ENCODE assay signal across 8 mouse cellular contexts in genomic region chr9:99662406-99662805, GRCm38 (mm10). TPM values are rescaled to one million over a fixed set of nuclear protein-coding genes. Genes with fewer than 3 reads are reported as not detected.
DNase-seq lines count a peak whose midpoint lies in the region; ATAC-seq and TF ChIP-seq lines count a peak whose summit lies in the region.

No protein-coding gene starts in this region.

- WGBS in kidney, embryonic 15.5 days = 28% methylated on average over 7 of the region's 7 CpGs
- WGBS in cerebellum, adult 2 months = 19% methylated on average over 7 of the region's 7 CpGs
- 19% methylated on average over 7 of the region's 7 CpGs for WGBS in hindbrain, postnatal 0 days
- WGBS in midbrain, embryonic 14.5 days = 27% methylated on average over 7 of the region's 7 CpGs

- DNase-seq in kidney, adult 11 months = peak; percentile 68
- peak; percentile 46 to 63 for DNase-seq in cerebellum, adult 2 months
- DNase-seq in frontal cortex, adult 2 months (ENCODE audit: extremely low spot score in 1 of 2, low spot score in 1 of 2) = peak; percentile 45 to 82
- DNase-seq in hindbrain, postnatal 0 days (ENCODE audit: low spot score) = peak; percentile 92
- peak; percentile 51 to 66 for DNase-seq in left cerebral cortex, adult 8-10 months (ENCODE audit: low spot score in 2 of 2)
- DNase-seq in midbrain, embryonic 14.5 days = peak; percentile 93
- peak; percentile 38 for DNase-seq in splenic B cell, adult 2 months (ENCODE audit: low read depth, low spot score)

- TF ChIP-seq POLR2A in cerebellum, adult 2 months (IDR thresholded peaks at IDR 0.05; ENCODE audit: borderline replicate concordance, insufficient read depth, low read length) = no peak

- no peak overlapping the region for H3K4me2 ChIP-seq in kidney, embryonic 15.5 days
- H3K4me2 ChIP-seq in hindbrain, postnatal 0 days (ENCODE audit: low read depth, low read length) = 0 out of 2 replicates have a peak overlapping the region, but pooled peaks have one; percentile 27
- H3K4me2 ChIP-seq in midbrain, embryonic 14.5 days (ENCODE audit: low read length) = 0 out of 2 replicates have a peak overlapping the region, but pooled peaks have one; percentile 11

- no peaks in the 10 kb centered on the region for H3K27me3 ChIP-seq in kidney, embryonic 15.5 days
- H3K27me3 ChIP-seq in cerebellum, adult 2 months (ENCODE audit: control insufficient read depth, insufficient read depth, low read length) = no peaks in the 10 kb centered on the region
- H3K27me3 ChIP-seq in hindbrain, postnatal 0 days (ENCODE audit: insufficient read depth, low read length) = no peaks in the 10 kb centered on the region
- no peaks in the 10 kb centered on the region for H3K27me3 ChIP-seq in midbrain, embryonic 14.5 days (ENCODE audit: control insufficient read depth, insufficient read depth, low read length)
- H3K27me3 ChIP-seq in splenic B cell, adult 2 months (ENCODE audit: control insufficient read depth, insufficient read depth, low read length, poor library complexity, severe bottlenecking) = no peaks in the 10 kb centered on the region

- no peak overlapping the region for H3K27ac ChIP-seq in kidney, embryonic 15.5 days
- H3K27ac ChIP-seq in cerebellum, adult 2 months (ENCODE audit: insufficient read depth, low read length) = no peak overlapping the region
- H3K27ac ChIP-seq in hindbrain, postnatal 0 days = no peak overlapping the region
- H3K27ac ChIP-seq in midbrain, embryonic 14.5 days (replicated peaks; ENCODE audit: low read depth, low read length) = 0 out of 2 replicates have a peak overlapping the region, but pooled peaks have one; percentile 20

- H3K9me3 ChIP-seq in kidney, embryonic 15.5 days (replicated peaks) = no peaks in the 10 kb centered on the region
- no peaks in the 10 kb centered on the region for H3K9me3 ChIP-seq in hindbrain, postnatal 0 days (ENCODE audit: low read length)
- H3K9me3 ChIP-seq in midbrain, embryonic 14.5 days (ENCODE audit: control insufficient read depth, low read length) = no peaks in the 10 kb centered on the region

- peaks cover 73% of the 10 kb centered on the region for H3K36me3 ChIP-seq in kidney, embryonic 15.5 days
- H3K36me3 ChIP-seq in hindbrain, postnatal 0 days (ENCODE audit: insufficient read depth, low read length) = no peaks in the 10 kb centered on the region
- H3K36me3 ChIP-seq in midbrain, embryonic 14.5 days (ENCODE audit: control insufficient read depth, insufficient read depth, low read length) = peaks cover 9% of the 10 kb centered on the region
- no peaks in the 10 kb centered on the region for H3K36me3 ChIP-seq in splenic B cell, adult 2 months (ENCODE audit: control insufficient read depth, insufficient read depth, low read length, poor library complexity, severe bottlenecking)

- no peak overlapping the region for H3K9ac ChIP-seq in kidney, embryonic 15.5 days
- no peak overlapping the region for H3K9ac ChIP-seq in hindbrain, postnatal 0 days (replicated peaks; ENCODE audit: low read length)
- H3K9ac ChIP-seq in midbrain, embryonic 14.5 days (replicated peaks; ENCODE audit: low read length) = no peak overlapping the region

- H3K4me3 ChIP-seq in kidney, embryonic 15.5 days (replicated peaks) = no peak overlapping the region
- H3K4me3 ChIP-seq in cerebellum, adult 2 months (replicated peaks; ENCODE audit: insufficient read depth, low read depth, low read length) = no peak overlapping the region
- no peak overlapping the region for H3K4me3 ChIP-seq in hindbrain, postnatal 0 days (ENCODE audit: low read length)
- H3K4me3 ChIP-seq in midbrain, embryonic 14.5 days (replicated peaks; ENCODE audit: low read depth, low read length) = no peak overlapping the region

- TF ChIP-seq CTCF in cerebellum, adult 2 months (IDR thresholded peaks at IDR 0.05; ENCODE audit: borderline replicate concordance, insufficient read depth, low read depth, low read length) = peak; percentile 78
- TF ChIP-seq CTCF in hindbrain, postnatal 0 days (IDR thresholded peaks at IDR 0.05; ENCODE audit: low read depth) = peak; percentile 91

- H3K4me1 ChIP-seq in kidney, embryonic 15.5 days = peaks cover 5% of the 10 kb centered on the region; the same call in 1 of the 2 replicates
- no peaks in the 10 kb centered on the region for H3K4me1 ChIP-seq in cerebellum, adult 2 months (ENCODE audit: control insufficient read depth, insufficient read depth, low read length)
- H3K4me1 ChIP-seq in hindbrain, postnatal 0 days (ENCODE audit: insufficient read depth, low read length) = no peaks in the 10 kb centered on the region
- H3K4me1 ChIP-seq in midbrain, embryonic 14.5 days (ENCODE audit: control insufficient read depth, insufficient read depth, low read length) = no peaks in the 10 kb centered on the region

- no peak for ATAC-seq in kidney, embryonic 15.5 days (replicated peaks; ENCODE audit: low FRiP score)
- ATAC-seq in hindbrain, postnatal 0 days = peak; percentile 66
- ATAC-seq in midbrain, embryonic 14.5 days (ENCODE audit: low FRiP score, low TSS enrichment) = no peak

RNA-seq across cellular contexts. Expression of gene Dzip1l, which starts 33.1 kb away (rescaled TPM):
- polyA plus RNA-seq in kidney, embryonic 15.5 days (2015; fragmentation: Nextera tagmentation; extraction: Ambion mirVana) = 19.7 and 26.7 TPM in 2 replicates
- 8.4 and 8.5 TPM in 2 replicates for polyA plus RNA-seq in cerebellum, adult 2 months (2012; rRNA removed)
- 13.7 and 17.6 TPM in 2 replicates for polyA plus RNA-seq in frontal cortex, adult 2 months (2012; rRNA removed)
- total RNA-seq in hindbrain, postnatal 0 days (2014; rRNA removed) = 17.0 and 26.1 TPM in 2 replicates
- 8.1 and 8.5 TPM in 2 replicates for polyA plus RNA-seq in hindbrain, postnatal 0 days (2015; fragmentation: Nextera tagmentation; extraction: Ambion mirVana)
- 10 to 100 TPM; 24.2 to 26.2 (median 25.5) TPM for total RNA-seq in left cerebral cortex, adult 8-10 months (2022)
- polyA plus RNA-seq in midbrain, embryonic 14.5 days (2014; fragmentation: Nextera tagmentation; extraction: Ambion mirVana) = 4.8 and 7.9 TPM in 2 replicates

RNA-seq across cellular contexts. Expression of gene A4gnt, which starts 50.1 kb away (rescaled TPM):
- polyA plus RNA-seq in kidney, embryonic 15.5 days (2015; fragmentation: Nextera tagmentation; extraction: Ambion mirVana) = 0.44 and 0.51 TPM in 2 replicates
- polyA plus RNA-seq in cerebellum, adult 2 months (2012; rRNA removed) = not detected in 2 replicates
- 0.06 and 0.11 TPM in 2 replicates for polyA plus RNA-seq in frontal cortex, adult 2 months (2012; rRNA removed)
- total RNA-seq in hindbrain, postnatal 0 days (2014; rRNA removed) = not detected in 2 replicates
- polyA plus RNA-seq in hindbrain, postnatal 0 days (2015; fragmentation: Nextera tagmentation; extraction: Ambion mirVana) = not detected in 2 replicates
- under 1 TPM in 3 of 4 experiments, not detected in 1; 0.13 to 0.23 (median 0.18) TPM for total RNA-seq in left cerebral cortex, adult 8-10 months (2022)
- not detected in 2 replicates for polyA plus RNA-seq in midbrain, embryonic 14.5 days (2014; fragmentation: Nextera tagmentation; extraction: Ambion mirVana)

RNA-seq across cellular contexts. Expression of gene Cldn18, which starts 54.7 kb away (rescaled TPM):
- polyA plus RNA-seq in kidney, embryonic 15.5 days (2015; fragmentation: Nextera tagmentation; extraction: Ambion mirVana) = not detected in 2 replicates
- not detected in 2 replicates for polyA plus RNA-seq in cerebellum, adult 2 months (2012; rRNA removed)
- not detected in 2 replicates for polyA plus RNA-seq in frontal cortex, adult 2 months (2012; rRNA removed)
- total RNA-seq in hindbrain, postnatal 0 days (2014; rRNA removed) = not detected in 2 replicates
- polyA plus RNA-seq in hindbrain, postnatal 0 days (2015; fragmentation: Nextera tagmentation; extraction: Ambion mirVana) = not detected in 2 replicates
- not detected for total RNA-seq in left cerebral cortex, adult 8-10 months (2022)
- not detected in 2 replicates for polyA plus RNA-seq in midbrain, embryonic 14.5 days (2014; fragmentation: Nextera tagmentation; extraction: Ambion mirVana)

Comparison
In these comparisons a context has a peak if more than half of its experiments do, and no peak if none do; other contexts are left out.
1. DNase-seq: peak in every context shown above with its lines; median percentile 93 in midbrain, embryonic 14.5 days; 92 in hindbrain, postnatal 0 days; 68 in kidney, adult 11 months; 64 in frontal cortex, adult 2 months; 58 in left cerebral cortex, adult 8-10 months; 54 in cerebellum, adult 2 months; 38 in splenic B cell, adult 2 months.